Mouse (Mus musculus): ENCODE measurements at regions not wholly inside any gene's neighbourhood (a gene's known extent, or its start where the extent isn't known, plus 50 kb on each side); places are given as distances from the start of the nearest gene placed in this dataset.
A peak's percentile ranks its signal among the peaks of the same experiment; 100 is the strongest.

DNA sequence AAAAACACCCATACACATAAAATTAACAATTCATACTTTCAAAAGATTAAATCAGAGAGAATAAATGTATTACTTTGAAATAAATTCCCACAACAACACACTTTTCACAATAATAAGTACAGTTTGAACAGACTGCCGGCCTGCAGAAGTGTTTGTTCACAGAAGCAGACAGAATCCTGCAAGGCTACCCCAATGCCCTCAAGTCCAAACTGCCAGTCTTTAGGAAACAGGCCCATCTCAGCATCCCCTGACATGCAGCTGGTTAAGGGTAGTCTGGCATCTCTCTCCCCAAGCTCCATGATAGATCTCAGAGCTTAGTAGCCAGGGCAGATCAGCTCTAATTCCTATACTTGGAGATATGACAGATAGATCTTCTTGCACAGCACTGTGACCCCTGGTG, 178.5 kb upstream of the Rreb1 start:
- H3K9me3 ChIP-seq (ENCODE audit: low read length), result no peaks in the 10 kb centered on the region
- no peak overlapping the region for H3K27ac ChIP-seq (ENCODE audit: low read length)
- no peaks in the 10 kb centered on the region for H3K27me3 ChIP-seq (ENCODE audit: insufficient read depth, low read length)
- no peak overlapping the region for H3K4me3 ChIP-seq (ENCODE audit: low read length)
- no peak overlapping the region for H3K9ac ChIP-seq (replicated peaks; ENCODE audit: low read length)
- no peaks in the 10 kb centered on the region for H3K36me3 ChIP-seq (ENCODE audit: insufficient read depth, low read length)
- ATAC-seq (ENCODE audit: low FRiP score, low TSS enrichment), result no peak
- 93% methylated on average over 1 of the region's 1 CpGs for WGBS
- 0 out of 2 replicates have a peak, but pooled peaks cover 5% of the 10 kb centered on the region for H3K4me1 ChIP-seq (ENCODE audit: insufficient read depth, low read length)
- H3K4me2 ChIP-seq (replicated peaks; ENCODE audit: low read depth, low read length), result no peak overlapping the region

- 91% methylated on average over 9 of the region's 9 CpGs for WGBS
- no peak overlapping the region for H3K4me2 ChIP-seq (replicated peaks; ENCODE audit: low read depth, low read length)
Observed at GRCm38 (mm10) chr13:37600172-37600571, 178.0 kb upstream of the Rreb1 start.

DNA sequence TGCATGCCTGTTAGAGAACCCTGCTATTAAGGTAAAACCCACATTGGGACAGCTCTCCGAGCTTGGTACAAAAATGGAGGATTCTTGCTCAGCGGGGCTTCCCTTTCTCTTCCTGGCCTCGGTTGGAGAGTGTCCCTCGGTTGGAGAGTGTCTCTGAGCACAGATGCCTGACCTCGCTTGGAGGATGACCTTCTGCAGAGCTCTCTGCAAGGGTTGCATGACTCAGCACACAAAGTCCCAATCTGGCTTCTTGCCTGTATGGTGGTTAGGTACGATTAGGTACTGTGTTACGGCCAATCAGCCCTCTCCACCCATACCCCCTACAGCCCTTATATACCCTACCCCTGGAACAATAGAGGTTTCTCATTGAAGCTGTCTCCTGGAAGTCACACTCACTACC, 177.1 kb upstream of the Rreb1 start:
- Histone ChIP-seq H3K4me3 (ENCODE audit: low read length) (no peak overlapping the region), H3K27ac (ENCODE audit: low read length) (no peak overlapping the region), H3K27me3 (ENCODE audit: insufficient read depth, low read length) (no peaks in the 10 kb centered on the region), H3K36me3 (ENCODE audit: insufficient read depth, low read length) (no peaks in the 10 kb centered on the region), H3K4me1 (ENCODE audit: insufficient read depth, low read length) (0 out of 2 replicates have a peak, but pooled peaks cover 5% of the 10 kb centered on the region), H3K9ac (replicated peaks; ENCODE audit: low read length) (no peak overlapping the region), H3K9me3 (ENCODE audit: low read length) (no peaks in the 10 kb centered on the region), H3K4me2 (replicated peaks; ENCODE audit: low read depth, low read length) (no peak overlapping the region)
- WGBS, result 74% methylated on average over 7 of the region's 7 CpGs
- ATAC-seq (ENCODE audit: low FRiP score, low TSS enrichment), result no peak

More at GRCm38 (mm10) chr13:37600172-37600571, 178.0 kb upstream of the Rreb1 start:
- H3K4me3 ChIP-seq (ENCODE audit: low read length), result no peak overlapping the region
- H3K27ac ChIP-seq (ENCODE audit: low read length), result no peak overlapping the region
- H3K9me3 ChIP-seq (ENCODE audit: low read length), result no peaks in the 10 kb centered on the region
- no peak overlapping the region for H3K9ac ChIP-seq (replicated peaks; ENCODE audit: low read length)
- H3K4me1 ChIP-seq (ENCODE audit: insufficient read depth, low read length), result 0 out of 2 replicates have a peak, but pooled peaks cover 5% of the 10 kb centered on the region
- ATAC-seq (ENCODE audit: low FRiP score, low TSS enrichment), result no peak
- H3K27me3 ChIP-seq (ENCODE audit: insufficient read depth, low read length), result no peaks in the 10 kb centered on the region
- no peaks in the 10 kb centered on the region for H3K36me3 ChIP-seq (ENCODE audit: insufficient read depth, low read length)

GRCm38 (mm10) chr13:37602256-37602655, 175.9 kb upstream of the Rreb1 start:
- Histone ChIP-seq H3K4me3 (ENCODE audit: low read length) (no peak overlapping the region), H3K36me3 (ENCODE audit: insufficient read depth, low read length) (no peaks in the 10 kb centered on the region), H3K4me1 (ENCODE audit: insufficient read depth, low read length) (0 out of 2 replicates have a peak, but pooled peaks cover 5% of the 10 kb centered on the region), H3K27ac (ENCODE audit: low read length) (no peak overlapping the region), H3K4me2 (replicated peaks; ENCODE audit: low read depth, low read length) (no peak overlapping the region), H3K9ac (replicated peaks; ENCODE audit: low read length) (no peak overlapping the region), H3K9me3 (ENCODE audit: low read length) (no peaks in the 10 kb centered on the region), H3K27me3 (ENCODE audit: insufficient read depth, low read length) (no peaks in the 10 kb centered on the region)
- 56% methylated on average over 4 of the region's 4 CpGs for WGBS
- no peak for ATAC-seq (ENCODE audit: low FRiP score, low TSS enrichment)

- H3K4me1 ChIP-seq (ENCODE audit: insufficient read depth, low read length), result no peaks in the 10 kb centered on the region
- no peaks in the 10 kb centered on the region for H3K9me3 ChIP-seq (ENCODE audit: low read length)
- no peaks in the 10 kb centered on the region for H3K36me3 ChIP-seq (ENCODE audit: insufficient read depth, low read length)
- no peak overlapping the region for H3K27ac ChIP-seq (ENCODE audit: low read length)
- no peak overlapping the region for H3K4me3 ChIP-seq (ENCODE audit: low read length)
- H3K4me2 ChIP-seq (replicated peaks; ENCODE audit: low read depth, low read length), result no peak overlapping the region
- H3K9ac ChIP-seq (replicated peaks; ENCODE audit: low read length), result no peak overlapping the region
- no peak for ATAC-seq (ENCODE audit: low FRiP score, low TSS enrichment)
- WGBS, result 68% methylated on average over 8 of the region's 8 CpGs
- H3K27me3 ChIP-seq (ENCODE audit: insufficient read depth, low read length), result no peaks in the 10 kb centered on the region
Observed at GRCm38 (mm10) chr13:37603226-37603994, 174.8 kb upstream of the Rreb1 start.

DNA sequence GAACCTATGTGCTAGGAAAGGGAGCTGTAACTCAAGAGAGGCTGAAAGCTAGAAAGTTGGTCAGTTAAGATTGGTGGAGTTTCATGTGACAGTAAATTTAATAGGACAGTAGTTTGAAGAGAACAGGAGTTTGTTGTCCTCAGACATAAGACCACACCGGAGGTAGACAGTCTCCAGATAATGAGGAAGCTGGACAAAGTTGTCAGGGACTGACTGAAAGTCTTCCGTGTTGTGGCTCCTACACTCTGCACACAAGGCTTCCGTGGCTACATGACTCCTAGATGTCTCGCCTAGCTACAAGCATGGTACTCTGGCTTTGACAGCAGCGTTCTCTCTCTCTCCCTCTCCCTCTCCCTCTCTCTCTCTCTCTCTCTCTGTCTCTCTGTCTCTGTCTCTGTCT, 171.9 kb upstream of the Rreb1 start:
- Histone ChIP-seq H3K36me3 (ENCODE audit: insufficient read depth, low read length) (no peaks in the 10 kb centered on the region), H3K4me2 (replicated peaks; ENCODE audit: low read depth, low read length) (no peak overlapping the region), H3K4me3 (ENCODE audit: low read length) (no peak overlapping the region), H3K27ac (ENCODE audit: low read length) (no peak overlapping the region), H3K4me1 (ENCODE audit: insufficient read depth, low read length) (no peaks in the 10 kb centered on the region), H3K9ac (replicated peaks; ENCODE audit: low read length) (no peak overlapping the region), H3K9me3 (ENCODE audit: low read length) (no peaks in the 10 kb centered on the region), H3K27me3 (ENCODE audit: insufficient read depth, low read length) (no peaks in the 10 kb centered on the region)
- 90% methylated on average over 5 of the region's 5 CpGs for WGBS
- ATAC-seq (ENCODE audit: low FRiP score, low TSS enrichment), result no peak

- Histone ChIP-seq H3K4me1 (ENCODE audit: insufficient read depth, low read length) (no peaks in the 10 kb centered on the region), H3K9ac (replicated peaks; ENCODE audit: low read length) (no peak overlapping the region), H3K36me3 (ENCODE audit: insufficient read depth, low read length) (no peaks in the 10 kb centered on the region), H3K27me3 (ENCODE audit: insufficient read depth, low read length) (no peaks in the 10 kb centered on the region), H3K4me2 (replicated peaks; ENCODE audit: low read depth, low read length) (no peak overlapping the region), H3K9me3 (ENCODE audit: low read length) (no peaks in the 10 kb centered on the region), H3K4me3 (ENCODE audit: low read length) (no peak overlapping the region), H3K27ac (ENCODE audit: low read length) (no peak overlapping the region)
- 87% methylated on average over 5 of the region's 5 CpGs for WGBS
- ATAC-seq (ENCODE audit: low FRiP score, low TSS enrichment), result no peak
Observed at GRCm38 (mm10) chr13:37609085-37609484, 169.1 kb upstream of the Rreb1 start.

DNA sequence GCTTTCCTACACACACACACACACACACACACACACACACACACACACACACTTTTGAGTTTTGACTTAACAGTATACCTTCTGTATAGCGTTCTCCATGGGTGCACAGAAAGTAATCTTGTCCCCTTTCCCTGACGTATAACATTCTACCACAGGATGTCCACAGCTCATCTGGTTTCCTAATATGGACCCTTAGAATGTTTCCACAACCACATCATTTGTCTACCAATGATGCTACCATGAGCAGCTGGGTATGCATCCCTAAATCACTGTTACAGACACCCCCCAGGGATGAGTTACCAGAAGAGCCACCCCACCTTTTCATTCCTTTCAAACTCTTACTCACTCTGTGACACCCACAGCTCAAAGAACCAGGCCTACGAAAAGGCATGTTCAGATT, 166.8 kb upstream of the Rreb1 start:
- Histone ChIP-seq H3K9ac (replicated peaks; ENCODE audit: low read length) (no peak overlapping the region), H3K36me3 (ENCODE audit: insufficient read depth, low read length) (no peaks in the 10 kb centered on the region), H3K4me1 (ENCODE audit: insufficient read depth, low read length) (no peaks in the 10 kb centered on the region), H3K9me3 (ENCODE audit: low read length) (no peaks in the 10 kb centered on the region), H3K27ac (ENCODE audit: low read length) (no peak overlapping the region), H3K27me3 (ENCODE audit: insufficient read depth, low read length) (no peaks in the 10 kb centered on the region), H3K4me3 (ENCODE audit: low read length) (no peak overlapping the region), H3K4me2 (replicated peaks; ENCODE audit: low read depth, low read length) (no peak overlapping the region)
- WGBS, result 75% methylated on average over 3 of the region's 3 CpGs
- no peak for ATAC-seq (ENCODE audit: low FRiP score, low TSS enrichment)

DNA sequence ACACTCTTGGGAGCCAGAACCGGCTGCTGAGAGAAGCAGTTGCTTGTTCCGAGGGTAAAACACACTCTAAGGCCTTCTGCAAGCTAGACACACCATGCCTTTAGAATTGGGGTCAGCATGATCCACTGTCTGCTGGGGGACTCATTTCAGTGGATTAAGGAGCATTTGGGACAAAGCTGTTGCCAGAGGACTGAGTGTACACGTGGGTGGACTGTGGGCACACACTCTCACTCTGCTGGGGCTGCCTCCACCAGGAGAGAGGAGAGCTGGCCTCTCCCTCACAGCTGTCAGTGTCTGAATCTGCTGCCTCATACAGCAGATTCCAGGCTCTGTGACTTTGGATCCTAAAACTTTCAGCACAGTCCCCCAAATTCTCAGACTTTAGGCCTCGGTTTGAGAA, 161.2 kb upstream of the Rreb1 start:
- Histone ChIP-seq H3K4me2 (replicated peaks; ENCODE audit: low read depth, low read length) (no peak overlapping the region), H3K27ac (ENCODE audit: low read length) (no peak overlapping the region), H3K9me3 (ENCODE audit: low read length) (no peaks in the 10 kb centered on the region), H3K4me1 (ENCODE audit: insufficient read depth, low read length) (peaks cover 12% of the 10 kb centered on the region), H3K4me3 (ENCODE audit: low read length) (no peak overlapping the region), H3K9ac (replicated peaks; ENCODE audit: low read length) (no peak overlapping the region), H3K27me3 (ENCODE audit: insufficient read depth, low read length) (no peaks in the 10 kb centered on the region), H3K36me3 (ENCODE audit: insufficient read depth, low read length) (no peaks in the 10 kb centered on the region)
- 79% methylated on average over 4 of the region's 4 CpGs for WGBS
- no peak for ATAC-seq (ENCODE audit: low FRiP score, low TSS enrichment)

DNA sequence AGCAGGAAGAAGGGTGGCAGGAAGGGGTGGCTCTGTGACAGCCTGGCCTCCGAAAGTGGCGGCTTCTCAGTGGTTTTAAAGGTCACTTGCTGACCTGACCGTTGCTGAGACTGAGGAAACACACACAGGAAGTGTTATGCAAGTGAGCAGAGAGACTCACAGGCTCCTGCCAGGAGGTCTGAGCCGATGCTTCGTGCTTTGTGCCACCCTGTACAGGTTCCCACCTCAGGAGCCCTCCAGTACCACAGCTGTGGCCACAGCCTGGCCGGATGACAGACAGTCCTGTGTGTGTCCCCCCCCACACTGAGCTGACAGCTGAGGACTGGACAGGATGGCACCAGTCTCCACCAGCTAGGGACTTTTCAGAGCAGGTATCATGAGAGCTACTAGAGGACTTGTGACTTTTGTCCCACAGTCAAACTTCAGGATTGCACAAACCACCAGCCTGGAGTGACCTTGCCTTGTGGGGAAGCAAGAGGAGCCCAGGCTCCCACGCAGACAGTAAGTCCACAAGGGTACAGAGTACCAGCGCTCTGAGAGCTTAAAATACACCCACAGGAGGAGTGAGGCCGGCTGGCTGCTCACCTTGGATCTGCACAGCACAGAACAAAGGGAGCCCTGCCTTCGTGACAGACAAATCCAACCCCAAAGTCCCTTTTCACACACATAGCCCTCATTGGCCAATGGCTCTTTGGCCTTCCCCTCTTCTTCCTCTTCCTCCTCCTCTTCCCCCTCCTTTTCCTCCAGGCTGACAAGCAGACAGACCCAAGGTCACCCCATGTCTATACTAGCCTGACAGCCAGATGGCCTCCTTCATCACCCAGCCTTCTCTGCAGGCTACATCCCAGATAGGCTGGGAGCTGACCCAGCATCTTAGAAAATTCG, 158.1 kb upstream of the Rreb1 start:
- H3K27ac ChIP-seq (ENCODE audit: low read length), result peak overlapping the region; percentile 75
- 32% methylated on average over 11 of the region's 11 CpGs for WGBS
- H3K4me3 ChIP-seq (ENCODE audit: low read length), result no peak overlapping the region
- ATAC-seq (ENCODE audit: low FRiP score, low TSS enrichment), result peak; percentile 71
- H3K36me3 ChIP-seq (ENCODE audit: insufficient read depth, low read length), result no peaks in the 10 kb centered on the region
- H3K4me2 ChIP-seq (replicated peaks; ENCODE audit: low read depth, low read length), result no peak overlapping the region
- H3K9ac ChIP-seq (replicated peaks; ENCODE audit: low read length), result peak overlapping the region; percentile 43; the same call in 1 of the 2 replicates
- H3K9me3 ChIP-seq (ENCODE audit: low read length), result no peaks in the 10 kb centered on the region
- no peaks in the 10 kb centered on the region for H3K27me3 ChIP-seq (ENCODE audit: insufficient read depth, low read length)
- peaks cover 12% of the 10 kb centered on the region for H3K4me1 ChIP-seq (ENCODE audit: insufficient read depth, low read length)
